Mouse (Mus musculus) lung, postnatal 0 days (tissue): Measurements from ENCODE around the gene Tlk1. TPM values are rescaled to one million over a fixed set of nuclear protein-coding genes. Genes with fewer than 3 reads are reported as not detected.

Source experiments
- ATAC-seq: fragments of 200-750 bp; cut with Nextera tagmentation; 2 replicates; pipeline ENCODE4 v1.8.0; 2017; ENCODE audit warnings: moderate library complexity
- DNase-seq: peaks from one replicate; pipeline ENCODE4 v3.0.0-alpha.2; 2016; ENCODE audit warnings: low spot score
- H3K27ac ChIP-seq: fragments of 300-500 bp; sonication (generic); 2 replicates; pipeline ENCODE4 v1.5.1; 2014; ENCODE audit warnings: antibody characterized with exemption, mild to moderate bottlenecking, low read length, mixed read lengths
- H3K27me3 ChIP-seq: fragments of 300-500 bp; sonication (generic); replicated peaks from 2 replicates; pipeline ENCODE4 v1.6.1; 2014; ENCODE audit warnings: low read length, mixed read lengths; ENCODE audit not compliant: insufficient read depth
- H3K36me3 ChIP-seq: fragments of 300-500 bp; sonication (generic); 2 replicates; pipeline ENCODE4 v1.6.1; 2014; ENCODE audit warnings: low read length, mixed read lengths; ENCODE audit not compliant: insufficient read depth
- H3K4me1 ChIP-seq: fragments of 300-500 bp; sonication (generic); 2 replicates; pipeline ENCODE4 v1.6.1; 2014; ENCODE audit warnings: antibody characterized with exemption, low read depth, low read length, mixed read lengths; ENCODE audit not compliant: insufficient read depth
- H3K4me2 ChIP-seq: fragments of 300-500 bp; sonication (generic); replicated peaks from 2 replicates; pipeline ENCODE4 v1.6.1; 2014; ENCODE audit warnings: low read depth, mild to moderate bottlenecking, low read length, moderate library complexity, mixed read lengths
- H3K4me3 ChIP-seq: fragments of 300-500 bp; sonication (generic); 2 replicates; pipeline ENCODE4 v1.5.1; 2014; ENCODE audit warnings: low read depth, low read length
- H3K9ac ChIP-seq: fragments of 300-500 bp; sonication (generic); replicated peaks from 2 replicates; pipeline ENCODE4 v1.6.1; 2014; ENCODE audit warnings: low read depth, mild to moderate bottlenecking
- H3K9me3 ChIP-seq: fragments of 300-500 bp; sonication (generic); 2 replicates; pipeline ENCODE4 v1.6.1; 2016; ENCODE audit warnings: low read length, mixed read lengths
- CTCF ChIP-seq: IDR thresholded peaks from 2 replicates; pipeline ENCODE4 v1.5.1; 2016; ENCODE audit warnings: antibody characterized with exemption, mild to moderate bottlenecking
- EP300 ChIP-seq: IDR thresholded peaks from 2 replicates; pipeline ENCODE4 v1.6.1; 2016; ENCODE audit warnings: antibody characterized with exemption, mild to moderate bottlenecking, control low read depth
- WGBS: fragments of 180-500 bp; shearing (Covaris S2); extraction: QIAGEN DNeasy Blood & Tissue Kit; methylation state at CpG from one replicate; pipeline ENCODE4 v1.1.7; 2014; 5-methylcytosine and 5-hydroxymethylcytosine counted together
- polyA plus RNA-seq: library from polyadenylated mRNA; unstranded; fragments of >200 nt; fragmentation: Nextera tagmentation; extraction: Ambion mirVana; gene quantifications from 2 replicates; pipeline ENCODE4 v1.2.1, GENCODE M21; 2015

The Tlk1 gene
- polyA plus RNA-seq, 1 experiment from 2014 or later = 23.7 TPM

DNA sequence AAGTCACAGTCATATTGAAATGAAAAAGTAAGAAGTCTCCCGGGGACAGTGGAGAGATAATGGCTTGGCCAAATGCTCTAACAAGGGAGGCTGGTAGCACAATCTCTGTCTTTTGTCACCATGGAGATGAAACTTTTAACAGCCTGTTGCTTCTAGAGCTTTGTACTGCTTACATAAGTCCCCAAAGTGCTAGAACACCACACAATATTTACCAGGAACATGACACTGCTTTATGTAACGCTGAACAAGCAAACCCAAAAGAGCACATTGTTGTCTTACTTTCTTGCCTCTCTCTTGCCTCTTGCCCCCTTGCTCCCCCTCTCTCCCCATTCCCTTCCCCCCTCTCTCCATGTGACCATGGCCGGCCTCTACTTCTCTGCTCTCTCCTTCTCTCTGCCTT, 41.7 kb upstream of the Tlk1 start:
- no peak for DNase-seq
- Histone ChIP-seq H3K9me3 (no peaks in the 10 kb centered on the region), H3K9ac (no peak overlapping the region), H3K27ac (no peak overlapping the region), H3K4me2 (no peak overlapping the region), H3K4me1 (no peaks in the 10 kb centered on the region), H3K27me3 (no peaks in the 10 kb centered on the region), H3K4me3 (no peak overlapping the region), H3K36me3 (no peaks in the 10 kb centered on the region)
- no peak for ATAC-seq
- no peak for TF ChIP-seq EP300
- TF ChIP-seq CTCF = no peak
- 72% methylated on average over 3 of the region's 3 CpGs for WGBS

DNA sequence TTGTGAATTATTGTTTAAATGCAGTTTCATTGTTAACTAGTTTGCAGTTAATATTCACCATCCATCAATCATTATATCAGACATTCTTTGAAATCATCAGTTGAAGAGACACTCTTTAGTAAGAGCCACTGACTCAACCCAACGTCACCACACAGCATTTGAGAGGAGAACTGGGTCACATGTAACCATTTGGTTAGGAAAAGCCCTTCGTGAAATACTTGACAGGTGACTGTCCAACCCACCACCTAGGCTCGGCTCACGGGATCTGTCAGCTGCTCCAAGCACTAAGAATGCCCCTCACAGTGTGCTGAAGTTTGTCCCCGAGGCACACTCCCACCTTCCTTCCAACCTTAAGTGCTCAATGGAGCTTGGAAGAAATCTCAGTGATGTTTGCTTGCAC, 37.4 kb upstream of the Tlk1 start:
- H3K9me3 ChIP-seq = no peaks in the 10 kb centered on the region
- no peak overlapping the region for H3K27ac ChIP-seq
- H3K9ac ChIP-seq = no peak overlapping the region
- H3K36me3 ChIP-seq = no peaks in the 10 kb centered on the region
- WGBS = 58% methylated on average over 5 of the region's 5 CpGs
- DNase-seq (no peak), ATAC-seq (no peak)
- no peak overlapping the region for H3K4me2 ChIP-seq
- no peaks in the 10 kb centered on the region for H3K27me3 ChIP-seq
- H3K4me3 ChIP-seq = no peak overlapping the region
- H3K4me1 ChIP-seq = no peaks in the 10 kb centered on the region
- TF ChIP-seq EP300 = no peak
- TF ChIP-seq CTCF = no peak

DNA sequence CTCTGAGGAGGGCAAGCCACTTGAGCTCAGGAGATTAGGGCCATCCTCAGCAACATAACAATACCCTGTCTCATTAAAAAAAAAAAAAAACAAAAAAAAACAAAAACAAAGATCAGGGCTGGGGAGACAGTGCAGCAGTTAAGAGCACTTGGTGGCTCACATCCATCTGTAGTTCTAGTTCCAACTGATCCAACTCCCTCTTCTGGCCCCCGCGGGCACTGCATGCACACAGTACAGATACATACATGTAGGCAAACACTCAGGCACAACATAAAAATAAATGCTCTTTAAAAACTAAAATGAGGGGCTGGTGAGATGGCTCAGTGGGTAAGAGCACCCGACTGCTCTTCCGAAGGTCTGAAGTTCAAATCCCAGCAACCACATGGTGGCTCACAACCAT, 34.2 kb upstream of the Tlk1 start:
- DNase-seq = no peak

DNA sequence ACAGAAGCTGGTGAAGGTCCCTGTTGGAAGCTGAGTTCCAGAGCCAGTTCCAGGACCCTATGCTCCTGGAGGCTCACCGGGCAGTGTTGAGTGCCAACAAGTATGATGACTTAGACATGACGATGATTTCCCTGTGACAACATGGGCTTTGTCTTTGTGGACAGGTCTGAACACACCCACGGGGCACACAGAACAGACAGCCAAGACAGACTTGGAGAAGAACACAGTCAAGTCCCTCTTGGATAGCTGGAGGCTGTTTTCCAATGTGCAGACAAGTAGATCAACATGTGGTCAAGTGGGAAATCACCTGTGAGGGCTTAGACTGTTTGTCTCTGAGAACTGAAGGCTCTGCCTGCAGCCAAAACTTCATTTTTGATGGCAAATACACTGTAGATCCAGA, 31.4 kb upstream of the Tlk1 start:
- H3K4me3 ChIP-seq = no peak overlapping the region
- DNase-seq (no peak), ATAC-seq (no peak)
- WGBS = 90% methylated on average over 3 of the region's 3 CpGs
- H3K27me3 ChIP-seq = no peaks in the 10 kb centered on the region
- no peak overlapping the region for H3K27ac ChIP-seq
- TF ChIP-seq EP300 = no peak
- no peak overlapping the region for H3K4me2 ChIP-seq
- no peaks in the 10 kb centered on the region for H3K36me3 ChIP-seq
- no peak overlapping the region for H3K9ac ChIP-seq
- no peaks in the 10 kb centered on the region for H3K9me3 ChIP-seq
- no peaks in the 10 kb centered on the region for H3K4me1 ChIP-seq

More for the DNA sequence above, 34.2 kb upstream of the Tlk1 start:
- 96% methylated on average over 4 of the region's 4 CpGs for WGBS
- Histone ChIP-seq H3K4me1 (no peaks in the 10 kb centered on the region), H3K27me3 (no peaks in the 10 kb centered on the region), H3K9ac (no peak overlapping the region), H3K27ac (no peak overlapping the region), H3K4me2 (no peak overlapping the region), H3K9me3 (no peaks in the 10 kb centered on the region), H3K4me3 (no peak overlapping the region), H3K36me3 (no peaks in the 10 kb centered on the region)
- TF ChIP-seq CTCF (no peak), EP300 (no peak)
- no peak for ATAC-seq

DNA sequence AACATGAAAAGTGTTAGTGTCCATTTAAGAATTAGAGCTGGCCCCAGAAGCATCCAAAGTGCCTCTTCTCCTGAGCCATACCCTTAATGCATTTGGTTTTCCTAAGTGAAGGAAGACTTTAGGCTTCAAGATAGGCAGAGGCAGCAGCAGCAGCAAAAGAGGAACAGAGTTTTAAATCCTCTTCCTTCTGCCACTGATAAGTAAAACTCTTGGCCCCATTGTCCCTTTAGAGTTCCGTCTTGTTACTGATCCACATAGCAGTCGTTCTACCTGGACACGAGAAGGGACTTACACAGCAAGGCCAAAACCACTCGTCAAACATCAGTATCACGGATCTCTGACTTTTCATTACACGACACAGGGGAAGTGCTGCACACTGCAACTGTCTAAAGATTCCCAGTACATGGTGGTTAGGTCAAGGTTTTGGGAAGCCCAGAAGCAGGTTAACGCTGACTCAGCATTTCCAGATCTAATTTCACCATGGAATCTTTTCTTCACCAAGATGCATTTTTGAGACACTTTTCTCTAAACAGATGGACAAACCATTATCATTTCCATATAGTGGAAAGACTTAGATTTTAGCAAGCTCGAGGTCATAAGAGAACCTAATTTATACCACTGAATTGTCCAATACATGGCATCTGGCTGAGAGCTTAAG, 28.8 kb upstream of the Tlk1 start:
- TF ChIP-seq EP300 (no peak), CTCF (no peak)
- H3K4me3 ChIP-seq = no peak overlapping the region
- no peaks in the 10 kb centered on the region for H3K36me3 ChIP-seq
- no peaks in the 10 kb centered on the region for H3K4me1 ChIP-seq
- no peak overlapping the region for H3K9ac ChIP-seq
- H3K27me3 ChIP-seq = no peaks in the 10 kb centered on the region
- no peak for ATAC-seq
- no peak overlapping the region for H3K27ac ChIP-seq
- no peak for DNase-seq
- no peak overlapping the region for H3K4me2 ChIP-seq
- WGBS = 89% methylated on average over 8 of the region's 8 CpGs
- H3K9me3 ChIP-seq = no peaks in the 10 kb centered on the region

DNA sequence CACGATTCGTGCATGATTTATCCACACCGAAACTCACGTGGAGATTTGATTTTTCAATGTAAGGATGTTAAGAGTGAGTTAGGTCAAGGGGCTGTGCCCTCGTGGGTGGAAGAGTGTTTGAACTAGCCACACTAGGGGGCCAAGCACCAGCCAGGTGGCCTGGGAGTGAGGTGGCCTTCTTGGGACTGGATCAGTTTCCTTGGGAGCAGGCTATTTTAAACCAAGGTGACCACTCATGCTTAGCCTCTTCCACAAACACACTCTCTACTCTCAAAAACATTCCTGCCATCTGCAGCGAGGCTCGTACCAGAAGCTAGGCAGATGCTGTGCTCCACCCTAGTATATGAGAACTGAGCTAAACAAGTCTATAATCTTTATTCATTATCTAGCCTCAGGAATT, 27.8 kb upstream of the Tlk1 start:
- no peaks in the 10 kb centered on the region for H3K36me3 ChIP-seq
- DNase-seq (no peak), ATAC-seq (no peak)
- H3K27ac ChIP-seq = no peak overlapping the region
- no peaks in the 10 kb centered on the region for H3K9me3 ChIP-seq
- H3K4me2 ChIP-seq = no peak overlapping the region
- H3K4me1 ChIP-seq = no peaks in the 10 kb centered on the region
- no peak overlapping the region for H3K9ac ChIP-seq
- no peak for TF ChIP-seq CTCF
- TF ChIP-seq EP300 = no peak
- WGBS = 37% methylated on average over 7 of the region's 7 CpGs
- H3K4me3 ChIP-seq = no peak overlapping the region
- H3K27me3 ChIP-seq = no peaks in the 10 kb centered on the region

DNA sequence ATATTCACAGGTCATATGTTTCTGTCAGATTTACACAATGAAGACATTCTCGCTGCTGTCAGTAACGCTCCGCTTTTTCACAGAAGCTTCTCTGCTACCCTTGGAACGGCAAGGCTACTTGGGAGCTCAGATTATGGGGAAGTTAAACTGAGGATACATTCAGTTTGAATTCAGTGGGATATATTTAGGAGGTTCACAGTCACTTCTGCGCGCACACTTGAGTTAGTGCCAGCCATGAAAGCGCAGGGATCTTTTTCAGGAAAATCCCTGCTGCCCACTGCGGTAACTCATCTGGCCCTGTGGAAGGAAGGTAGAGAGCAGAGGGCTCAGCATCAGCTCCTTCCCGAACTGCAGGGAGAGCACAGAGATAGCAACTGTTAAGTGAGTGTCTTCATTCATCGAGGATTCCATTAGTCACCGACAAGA, 27.3 kb upstream of the Tlk1 start:
- Histone ChIP-seq H3K4me3 (no peak overlapping the region), H3K27me3 (no peaks in the 10 kb centered on the region), H3K4me2 (no peak overlapping the region), H3K36me3 (no peaks in the 10 kb centered on the region), H3K9me3 (no peaks in the 10 kb centered on the region), H3K4me1 (no peaks in the 10 kb centered on the region), H3K9ac (no peak overlapping the region), H3K27ac (no peak overlapping the region)
- WGBS = 35% methylated on average over 11 of the region's 11 CpGs
- no peak for TF ChIP-seq EP300
- TF ChIP-seq CTCF = no peak
- ATAC-seq (no peak), DNase-seq (no peak)
